Mouse (Mus musculus): Measurements from ENCODE around the gene Slc35c1.

GRCm38 (mm10) chr2:92437366-92437765, 23.0 kb downstream of the Slc35c1 start:
- TF ChIP-seq GATA1 (IDR thresholded peaks at IDR 0.05; ENCODE audit: low read length) (no peak), TAL1 (IDR thresholded peaks at IDR 0.05; ENCODE audit: low read length) (no peak)

Measured in erythroblast, embryonic 14.5 days (primary cell).